Mouse (Mus musculus): ENCODE results near the gene Homer2. TPM values are rescaled to one million over a fixed set of nuclear protein-coding genes. Genes with fewer than 3 reads are reported as not detected.

The Homer2 gene
- polyA plus RNA-seq, 1 experiment from 2014 or later, result 15.4 TPM

- no peak overlapping the region for H3K4me2 ChIP-seq (replicated peaks)
- H3K9ac ChIP-seq (replicated peaks), result no peak overlapping the region
- H3K4me3 ChIP-seq (replicated peaks), result no peak overlapping the region
- H3K36me3 ChIP-seq, result peaks cover 22% of the 10 kb centered on the region
- no peaks in the 10 kb centered on the region for H3K9me3 ChIP-seq
- ATAC-seq, result no peak
- H3K4me1 ChIP-seq (replicated peaks), result peaks cover 16% of the 10 kb centered on the region
- no peaks in the 10 kb centered on the region for H3K27me3 ChIP-seq
- H3K27ac ChIP-seq, result no peak overlapping the region
- WGBS, result 94% methylated on average over 9 of the region's 9 CpGs
These were observed 133.5 kb downstream of the Homer2 start for GRCm38 (mm10) chr7:81573821-81574220.

- 95% methylated on average over 6 of the region's 6 CpGs for WGBS
- Histone ChIP-seq H3K36me3 (peaks cover 18% of the 10 kb centered on the region), H3K27ac (no peak overlapping the region), H3K4me1 (replicated peaks) (peaks cover 16% of the 10 kb centered on the region), H3K27me3 (no peaks in the 10 kb centered on the region), H3K4me3 (replicated peaks) (no peak overlapping the region), H3K9ac (replicated peaks) (no peak overlapping the region), H3K4me2 (replicated peaks) (no peak overlapping the region), H3K9me3 (no peaks in the 10 kb centered on the region)
- ATAC-seq, result no peak
These were observed 133.9 kb downstream of the Homer2 start for GRCm38 (mm10) chr7:81573397-81573796.

GRCm38 (mm10) chr7:81572610-81573268 lies 134.6 kb downstream of the Homer2 start:
- Histone ChIP-seq H3K4me1 (replicated peaks) (peaks cover 16% of the 10 kb centered on the region), H3K27me3 (no peaks in the 10 kb centered on the region), H3K36me3 (peaks cover 12% of the 10 kb centered on the region), H3K27ac (no peak overlapping the region), H3K4me3 (replicated peaks) (peak overlapping the region; percentile 86; the same call in 1 of the 2 replicates), H3K9me3 (no peaks in the 10 kb centered on the region), H3K4me2 (replicated peaks) (peak overlapping the region; percentile 72), H3K9ac (replicated peaks) (peak overlapping the region; percentile 39)
- no peak for ATAC-seq
- 79% methylated on average over 6 of the region's 6 CpGs for WGBS

GRCm38 (mm10) chr7:81571941-81572441 lies 135.3 kb downstream of the Homer2 start:
- H3K27ac ChIP-seq, result peak overlapping the region; percentile 97
- peak overlapping the region; percentile 86 for H3K4me3 ChIP-seq (replicated peaks)
- 21% methylated on average over 15 of the region's 15 CpGs for WGBS
- H3K4me1 ChIP-seq (replicated peaks), result peaks cover 16% of the 10 kb centered on the region
- H3K4me2 ChIP-seq (replicated peaks), result peak overlapping the region; percentile 72
- no peaks in the 10 kb centered on the region for H3K9me3 ChIP-seq
- H3K9ac ChIP-seq (replicated peaks), result peak overlapping the region; percentile 90
- ATAC-seq, result no peak
- peaks cover 10% of the 10 kb centered on the region; the same call in 1 of the 2 replicates for H3K36me3 ChIP-seq
- H3K27me3 ChIP-seq, result no peaks in the 10 kb centered on the region

- ATAC-seq, result peak; percentile 100
- Histone ChIP-seq H3K27ac (peak within 1 kb of the TSS; percentile 97), H3K9ac (replicated peaks) (peak within 1 kb of the TSS; percentile 90), H3K4me2 (replicated peaks) (peak within 1 kb of the TSS; percentile 72), H3K4me3 (replicated peaks) (peak within 1 kb of the TSS; percentile 86), H3K27me3 (no peaks in the 10 kb centered on the region), H3K9me3 (no peaks in the 10 kb centered on the region), H3K4me1 (replicated peaks) (peaks cover 16% of the 10 kb centered on the region), H3K36me3 (0 out of 2 replicates have a peak, but pooled peaks cover 7% of the 10 kb centered on the region)
- under 1% methylated on average over 86 of the region's 96 CpGs for WGBS
These were observed 136.0 kb downstream of the Homer2 start, which contains the start of gene Whamm for GRCm38 (mm10) chr7:81571108-81571940. Gene Whamm, plus strand, starts transcription at chr7:81571266.

- Histone ChIP-seq H3K27ac (no peak overlapping the region), H3K9me3 (no peaks in the 10 kb centered on the region), H3K4me2 (replicated peaks) (peak overlapping the region; percentile 72), H3K4me1 (replicated peaks) (peaks cover 16% of the 10 kb centered on the region), H3K36me3 (0 out of 2 replicates have a peak, but pooled peaks cover 4% of the 10 kb centered on the region), H3K27me3 (no peaks in the 10 kb centered on the region), H3K4me3 (replicated peaks) (peak overlapping the region; percentile 86), H3K9ac (replicated peaks) (no peak overlapping the region)
- ATAC-seq, result peak; percentile 67; the same call in 1 of the 2 replicates
- 6% methylated on average over 5 of the region's 5 CpGs for WGBS
These were observed 136.6 kb downstream of the Homer2 start for GRCm38 (mm10) chr7:81570752-81571107.

- WGBS, result 91% methylated on average over 3 of the region's 3 CpGs
- H3K9ac ChIP-seq (replicated peaks), result no peak overlapping the region
- no peak overlapping the region for H3K4me3 ChIP-seq (replicated peaks)
- no peaks in the 10 kb centered on the region for H3K27me3 ChIP-seq
- no peak for ATAC-seq
- H3K9me3 ChIP-seq, result no peaks in the 10 kb centered on the region
- peaks cover 16% of the 10 kb centered on the region for H3K4me1 ChIP-seq (replicated peaks)
- H3K4me2 ChIP-seq (replicated peaks), result no peak overlapping the region
- no peak overlapping the region for H3K27ac ChIP-seq
- 0 out of 2 replicates have a peak, but pooled peaks cover 4% of the 10 kb centered on the region for H3K36me3 ChIP-seq
These were observed 137.1 kb downstream of the Homer2 start for GRCm38 (mm10) chr7:81570271-81570670.

GRCm38 (mm10) chr7:81569851-81570250 lies 137.5 kb downstream of the Homer2 start:
- no peak for ATAC-seq
- H3K4me1 ChIP-seq (replicated peaks), result peaks cover 16% of the 10 kb centered on the region
- no peaks in the 10 kb centered on the region for H3K27me3 ChIP-seq
- no peak overlapping the region for H3K9ac ChIP-seq (replicated peaks)
- no peaks in the 10 kb centered on the region for H3K9me3 ChIP-seq
- no peak overlapping the region for H3K27ac ChIP-seq
- H3K4me2 ChIP-seq (replicated peaks), result no peak overlapping the region
- H3K36me3 ChIP-seq, result 0 out of 2 replicates have a peak, but pooled peaks cover under 1% of the 10 kb centered on the region
- 97% methylated on average over 1 of the region's 1 CpGs for whole genome bisulfite sequencing
- H3K4me3 ChIP-seq (replicated peaks), result no peak overlapping the region

GRCm38 (mm10) chr7:81567396-81567795 lies 139.9 kb downstream of the Homer2 start:
- Histone ChIP-seq H3K36me3 (no peaks in the 10 kb centered on the region), H3K4me1 (replicated peaks) (peaks cover 5% of the 10 kb centered on the region), H3K27me3 (no peaks in the 10 kb centered on the region), H3K9me3 (no peaks in the 10 kb centered on the region), H3K4me2 (replicated peaks) (no peak overlapping the region), H3K27ac (no peak overlapping the region), H3K9ac (replicated peaks) (no peak overlapping the region), H3K4me3 (replicated peaks) (no peak overlapping the region)
- 90% methylated on average over 5 of the region's 5 CpGs for WGBS
- ATAC-seq, result no peak

- no peak for ATAC-seq
These were observed 140.4 kb downstream of the Homer2 start, which contains the start of gene Fsd2 for GRCm38 (mm10) chr7:81566892-81567291. Gene Fsd2, minus strand, starts transcription at chr7:81566944.

GRCm38 (mm10) chr7:81566332-81566731 lies 141.0 kb downstream of the Homer2 start:
- Histone ChIP-seq H3K4me3 (replicated peaks) (no peak overlapping the region), H3K4me2 (replicated peaks) (no peak overlapping the region), H3K4me1 (replicated peaks) (no peaks in the 10 kb centered on the region; the same call in 1 of the 2 replicates), H3K9ac (replicated peaks) (no peak overlapping the region), H3K27ac (no peak overlapping the region), H3K36me3 (no peaks in the 10 kb centered on the region), H3K27me3 (no peaks in the 10 kb centered on the region), H3K9me3 (no peaks in the 10 kb centered on the region)
- 73% methylated on average over 4 of the region's 4 CpGs for WGBS
- no peak for ATAC-seq

More at GRCm38 (mm10) chr7:81566892-81567291, 140.4 kb downstream of the Homer2 start, which contains the start of gene Fsd2:
- no peaks in the 10 kb centered on the region for H3K36me3 ChIP-seq
- H3K9ac ChIP-seq (replicated peaks), result no peak within 1 kb of the TSS
- H3K4me1 ChIP-seq (replicated peaks), result peaks cover under 1% of the 10 kb centered on the region
- H3K4me3 ChIP-seq (replicated peaks), result no peak within 1 kb of the TSS
- 0 out of 2 replicates have a peak within 1 kb of the TSS, but pooled peaks have one; percentile 56 for H3K27ac ChIP-seq
- no peaks in the 10 kb centered on the region for H3K9me3 ChIP-seq
- H3K4me2 ChIP-seq (replicated peaks), result no peak within 1 kb of the TSS
- WGBS, result 78% methylated on average over 9 of the region's 9 CpGs
- H3K27me3 ChIP-seq, result no peaks in the 10 kb centered on the region
